ENCODE assay signal across 7 mouse cellular contexts in genomic region chr7:123368778-123369746, GRCm38 (mm10). TPM values are rescaled to one million over a fixed set of nuclear protein-coding genes. Genes with fewer than 3 reads are reported as not detected.
DNase-seq lines count a peak whose midpoint lies in the region; ATAC-seq and TF ChIP-seq lines count a peak whose summit lies in the region.

No protein-coding gene starts in this region.

- H3K36me3 ChIP-seq in testis, adult 2 months (ENCODE audit: control insufficient read depth, insufficient read depth, low read length): no peaks in the 10 kb centered on the region
- H3K36me3 ChIP-seq in forebrain, embryonic 16.5 days (ENCODE audit: control insufficient read depth, insufficient read depth): no peaks in the 10 kb centered on the region
- H3K36me3 ChIP-seq in intestine, postnatal 0 days (ENCODE audit: control insufficient read depth, insufficient read depth): no peaks in the 10 kb centered on the region
- H3K36me3 ChIP-seq in stomach, embryonic 14.5 days (ENCODE audit: control insufficient read depth, insufficient read depth, low read length): no peaks in the 10 kb centered on the region

- no peak for TF ChIP-seq CTCF in testis, adult 2 months (IDR thresholded peaks at IDR 0.05; ENCODE audit: control insufficient read depth, insufficient read depth, insufficient replicate concordance, low read depth, low read length)
- TF ChIP-seq CTCF in intestine, postnatal 0 days (IDR thresholded peaks at IDR 0.05; ENCODE audit: low read depth): peak; percentile 23; the same call in 1 of the 2 replicates

- peaks cover 3% of the 10 kb centered on the region; the same call in 1 of the 2 replicates for H3K4me1 ChIP-seq in testis, adult 2 months (ENCODE audit: control insufficient read depth, insufficient read depth, low read length)
- peaks cover 30% of the 10 kb centered on the region for H3K4me1 ChIP-seq in forebrain, embryonic 16.5 days (replicated peaks; ENCODE audit: control insufficient read depth, insufficient read depth, low read length)
- H3K4me1 ChIP-seq in intestine, postnatal 0 days (replicated peaks; ENCODE audit: control insufficient read depth, insufficient read depth, low read length): peaks cover 15% of the 10 kb centered on the region
- H3K4me1 ChIP-seq in stomach, embryonic 14.5 days (ENCODE audit: control insufficient read depth, insufficient read depth, low read length): peaks cover 13% of the 10 kb centered on the region

- ATAC-seq in forebrain, embryonic 16.5 days: peak; percentile 72
- ATAC-seq in intestine, postnatal 0 days: peak; percentile 19
- ATAC-seq in stomach, embryonic 14.5 days (ENCODE audit: insufficient number of reproducible peaks, insufficient read depth, low FRiP score, low read depth): peak; percentile 56

- H3K9ac ChIP-seq in forebrain, embryonic 16.5 days (replicated peaks; ENCODE audit: low read depth, low read length): peak overlapping the region; percentile 86
- H3K9ac ChIP-seq in intestine, postnatal 0 days (ENCODE audit: low read depth, low read length): peak overlapping the region; percentile 90
- H3K9ac ChIP-seq in stomach, embryonic 14.5 days (replicated peaks; ENCODE audit: low read depth, low read length): peak overlapping the region; percentile 77

- H3K27me3 ChIP-seq in testis, adult 2 months (ENCODE audit: control insufficient read depth, insufficient read depth, low read length): no peaks in the 10 kb centered on the region
- H3K27me3 ChIP-seq in forebrain, embryonic 16.5 days (replicated peaks; ENCODE audit: control insufficient read depth, insufficient read depth, low read length): no peaks in the 10 kb centered on the region
- H3K27me3 ChIP-seq in intestine, postnatal 0 days (replicated peaks; ENCODE audit: control insufficient read depth, insufficient read depth, low read length): no peaks in the 10 kb centered on the region
- H3K27me3 ChIP-seq in stomach, embryonic 14.5 days (ENCODE audit: control insufficient read depth, insufficient read depth, low read length): no peaks in the 10 kb centered on the region

- H3K4me3 ChIP-seq in testis, adult 2 months (ENCODE audit: control insufficient read depth, low read depth, low read length): peak overlapping the region; percentile 90
- peak overlapping the region; percentile 80 for H3K4me3 ChIP-seq in forebrain, embryonic 16.5 days (replicated peaks; ENCODE audit: low read length)
- peak overlapping the region; percentile 90 for H3K4me3 ChIP-seq in intestine, postnatal 0 days (ENCODE audit: low read depth, low read length)
- H3K4me3 ChIP-seq in stomach, embryonic 14.5 days (ENCODE audit: low read depth, low read length): peak overlapping the region; percentile 65

- 4% methylated on average over 35 of the region's 51 CpGs for WGBS in forebrain, embryonic 16.5 days
- 1% methylated on average over 42 of the region's 51 CpGs for WGBS in intestine, postnatal 0 days
- WGBS in stomach, embryonic 14.5 days: 2% methylated on average over 51 of the region's 51 CpGs

- no peaks in the 10 kb centered on the region for H3K9me3 ChIP-seq in forebrain, embryonic 16.5 days (ENCODE audit: control insufficient read depth, low read length)
- no peaks in the 10 kb centered on the region for H3K9me3 ChIP-seq in intestine, postnatal 0 days (ENCODE audit: control insufficient read depth)
- H3K9me3 ChIP-seq in stomach, embryonic 14.5 days (ENCODE audit: control insufficient read depth, low read depth, low read length): no peaks in the 10 kb centered on the region

- TF ChIP-seq POLR2A in testis, adult 2 months (IDR thresholded peaks at IDR 0.05; ENCODE audit: control insufficient read depth, low read depth, low read length): no peak

- no peak for DNase-seq in testis, postnatal 10 days (ENCODE audit: low spot score)
- DNase-seq in adrenal gland, postnatal 14 days: peak; percentile 71
- peak; percentile 50 for DNase-seq in lung, postnatal 14 days

- H3K27ac ChIP-seq in testis, adult 2 months (ENCODE audit: control insufficient read depth, insufficient read depth, low read depth, low read length): peak overlapping the region; percentile 19; the same call in 1 of the 2 replicates
- H3K27ac ChIP-seq in forebrain, embryonic 16.5 days (ENCODE audit: low read length): peak overlapping the region; percentile 79
- H3K27ac ChIP-seq in intestine, postnatal 0 days (ENCODE audit: low read depth, low read length): peak overlapping the region; percentile 92
- peak overlapping the region; percentile 86 for H3K27ac ChIP-seq in stomach, embryonic 14.5 days (ENCODE audit: low read length)

- H3K4me2 ChIP-seq in forebrain, embryonic 16.5 days (ENCODE audit: low read length): peak overlapping the region; percentile 93
- H3K4me2 ChIP-seq in intestine, postnatal 0 days (replicated peaks; ENCODE audit: low read depth): peak overlapping the region; percentile 92
- peak overlapping the region; percentile 57 for H3K4me2 ChIP-seq in stomach, embryonic 14.5 days (replicated peaks; ENCODE audit: low read depth, low read length)

RNA-seq across cellular contexts. Expression of gene Lcmt1, which starts 0.5 kb away (rescaled TPM):
- polyA plus RNA-seq in testis, adult 2 months (2012; rRNA removed): 33.6 and 38.1 TPM in 2 replicates
- 23.2 and 26.2 TPM in 2 replicates for total RNA-seq in adrenal gland, postnatal 14 days (2021)
- polyA plus RNA-seq in forebrain, embryonic 16.5 days (2015; fragmentation: Nextera tagmentation; extraction: Ambion mirVana): 100 and 105 TPM in 2 replicates
- polyA plus RNA-seq in intestine, postnatal 0 days (2015; fragmentation: Nextera tagmentation; extraction: Ambion mirVana): 36.2 and 41.5 TPM in 2 replicates
- polyA plus RNA-seq in stomach, embryonic 14.5 days (2014; fragmentation: Nextera tagmentation; extraction: Ambion mirVana): 49.8 and 51.0 TPM in 2 replicates

RNA-seq across cellular contexts. Expression of gene Arhgap17, which starts 0.7 kb away (rescaled TPM):
- polyA plus RNA-seq in testis, adult 2 months (2012; rRNA removed): 7.7 and 8.2 TPM in 2 replicates
- 43.7 and 47.7 TPM in 2 replicates for total RNA-seq in adrenal gland, postnatal 14 days (2021)
- polyA plus RNA-seq in forebrain, embryonic 16.5 days (2015; fragmentation: Nextera tagmentation; extraction: Ambion mirVana): 9.5 and 9.8 TPM in 2 replicates
- 17.2 and 18.0 TPM in 2 replicates for polyA plus RNA-seq in intestine, postnatal 0 days (2015; fragmentation: Nextera tagmentation; extraction: Ambion mirVana)
- 25.3 and 26.6 TPM in 2 replicates for polyA plus RNA-seq in stomach, embryonic 14.5 days (2014; fragmentation: Nextera tagmentation; extraction: Ambion mirVana)

Comparison
In these comparisons a context has a peak if more than half of its experiments do, and no peak if none do; other contexts are left out.
1. H3K27ac ChIP-seq: peak in every context shown above with its lines; median percentile 92 in intestine, postnatal 0 days; 86 in stomach, embryonic 14.5 days; 79 in forebrain, embryonic 16.5 days; 19 in testis, adult 2 months.
2. ATAC-seq: peak in every context shown above with its lines; median percentile 72 in forebrain, embryonic 16.5 days; 56 in stomach, embryonic 14.5 days; 19 in intestine, postnatal 0 days.